Mouse (Mus musculus) kidney, postnatal 36 days (tissue): ENCODE results near the gene Pdia6.

Experiments
- DNase-seq, 2 experiments: peaks; one replicate each; pipeline ENCODE4 v3.0.0; 2021 to 2022; ENCODE audit warnings: mixed read lengths in 2 of 2

Pdia6 gene

GRCm38 (mm10) chr12:17265971-17266672, at the start of gene Pdia6:
Gene Pdia6 (plus strand): TSS chr12:17266545.
- DNase-seq = peak; percentile 94 to 95

- DNase-seq = no peak
These were observed 48.0 kb upstream of the Pdia6 start for GRCm38 (mm10) chr12:17218390-17218789.

GRCm38 (mm10) chr12:17219107-17219506, 47.2 kb upstream of the Pdia6 start:
- no peak for DNase-seq

GRCm38 (mm10) chr12:17220631-17221030, 45.7 kb upstream of the Pdia6 start:
- no peak for DNase-seq

- peak in 1 of 2 experiments; percentile 9 for DNase-seq
These were observed 44.4 kb upstream of the Pdia6 start for GRCm38 (mm10) chr12:17221891-17222428.

GRCm38 (mm10) chr12:17223050-17223449, 43.3 kb upstream of the Pdia6 start:
- no peak for DNase-seq

GRCm38 (mm10) chr12:17225012-17225411, 41.3 kb upstream of the Pdia6 start:
- no peak for DNase-seq

- no peak for DNase-seq
These were observed 38.4 kb upstream of the Pdia6 start for GRCm38 (mm10) chr12:17227903-17228302.

GRCm38 (mm10) chr12:17230581-17230980, 35.8 kb upstream of the Pdia6 start:
- DNase-seq = no peak

GRCm38 (mm10) chr12:17231513-17231912, 34.8 kb upstream of the Pdia6 start:
- no peak for DNase-seq

- DNase-seq = no peak
These were observed 30.6 kb upstream of the Pdia6 start for GRCm38 (mm10) chr12:17235535-17236313.

GRCm38 (mm10) chr12:17238588-17239427, 27.5 kb upstream of the Pdia6 start:
- no peak for DNase-seq

GRCm38 (mm10) chr12:17239428-17239688, 27.0 kb upstream of the Pdia6 start:
- no peak for DNase-seq

GRCm38 (mm10) chr12:17241016-17241415, 25.3 kb upstream of the Pdia6 start:
- no peak for DNase-seq

GRCm38 (mm10) chr12:17241614-17242013, 24.7 kb upstream of the Pdia6 start:
- DNase-seq = no peak

- DNase-seq = peak in 1 of 2 experiments; percentile 20
These were observed 24.3 kb upstream of the Pdia6 start for GRCm38 (mm10) chr12:17242041-17242440.

GRCm38 (mm10) chr12:17250962-17251361, 15.4 kb upstream of the Pdia6 start:
- no peak for DNase-seq

GRCm38 (mm10) chr12:17253069-17253468, 13.3 kb upstream of the Pdia6 start:
- peak; percentile 56 to 78 for DNase-seq

- DNase-seq = no peak
These were observed 10.7 kb upstream of the Pdia6 start for GRCm38 (mm10) chr12:17255602-17256001.

GRCm38 (mm10) chr12:17256905-17257304, 9.4 kb upstream of the Pdia6 start:
- peak; percentile 49 to 66 for DNase-seq

- DNase-seq = no peak
These were observed 7.9 kb upstream of the Pdia6 start for GRCm38 (mm10) chr12:17258431-17258830.

- DNase-seq = no peak
These were observed 5.3 kb upstream of the Pdia6 start for GRCm38 (mm10) chr12:17261005-17261404.

- DNase-seq = no peak
These were observed 2.5 kb upstream of the Pdia6 start for GRCm38 (mm10) chr12:17263881-17264280.
